Mouse (Mus musculus) c-Kit-positive CD71-negative TER-119-negative erythroid progenitor cells, embryonic 14.5 days (primary cell): Measurements from ENCODE around the gene Mep1a.
A peak's percentile ranks its signal among the peaks of the same experiment; 100 is the strongest.
"Not testable (repeated sequence)": the region's sequence is repeated elsewhere in the genome, so short reads cannot be mapped to it uniquely, and the experiment has no call there.

ENCODE experiments used
- DNase-seq: peaks from one replicate; pipeline ENCODE4 v3.0.0-alpha.2; 2013; ENCODE audit warnings: low read depth

The Mep1a gene

GRCm38 (mm10) chr17:43502592-43502991, at the start of gene Mep1a:
Mep1a (minus strand) TSS chr17:43502812.
- no peak for DNase-seq

- no peak for DNase-seq
Observed at GRCm38 (mm10) chr17:43551122-43551630, 48.6 kb upstream of the Mep1a start.

- no peak for DNase-seq
Observed at GRCm38 (mm10) chr17:43544040-43544439, 41.4 kb upstream of the Mep1a start.

GRCm38 (mm10) chr17:43543539-43543938, 40.9 kb upstream of the Mep1a start, which contains the start of gene Ankrd66:
Ankrd66 (minus strand) TSS chr17:43543639.
- DNase-seq = no peak

- DNase-seq = no peak
Observed at GRCm38 (mm10) chr17:43538767-43539166, 36.2 kb upstream of the Mep1a start.

- not testable (repeated sequence) for DNase-seq
Observed at GRCm38 (mm10) chr17:43536841-43537240, 34.2 kb upstream of the Mep1a start.

- no peak for DNase-seq
Observed at GRCm38 (mm10) chr17:43534362-43535222, 32.0 kb upstream of the Mep1a start.

- no peak for DNase-seq
Observed at GRCm38 (mm10) chr17:43531192-43531591, 28.6 kb upstream of the Mep1a start.

- no peak for DNase-seq
Observed at GRCm38 (mm10) chr17:43530507-43530906, 27.9 kb upstream of the Mep1a start.

GRCm38 (mm10) chr17:43520166-43520565, 17.6 kb upstream of the Mep1a start:
- DNase-seq = no peak

GRCm38 (mm10) chr17:43518644-43519409, 16.2 kb upstream of the Mep1a start:
- DNase-seq = peak; percentile 66

GRCm38 (mm10) chr17:43510782-43511181, 8.2 kb upstream of the Mep1a start:
- no peak for DNase-seq

GRCm38 (mm10) chr17:43504594-43504934, 2.0 kb upstream of the Mep1a start:
- no peak for DNase-seq

GRCm38 (mm10) chr17:43503861-43504593, 1.4 kb upstream of the Mep1a start:
- DNase-seq = no peak

- DNase-seq = no peak
Observed at GRCm38 (mm10) chr17:43501631-43502030, 981 bp downstream of the Mep1a start.

- peak; percentile 25 for DNase-seq
Observed at GRCm38 (mm10) chr17:43501223-43501622, 1.4 kb downstream of the Mep1a start.

GRCm38 (mm10) chr17:43500513-43500912, 2.1 kb downstream of the Mep1a start:
- no peak for DNase-seq

GRCm38 (mm10) chr17:43497521-43497920, 5.1 kb downstream of the Mep1a start:
- no peak for DNase-seq

GRCm38 (mm10) chr17:43495502-43495901, 7.1 kb downstream of the Mep1a start:
- no peak for DNase-seq

GRCm38 (mm10) chr17:43490371-43490770, 12.2 kb downstream of the Mep1a start:
- not testable (repeated sequence) for DNase-seq

GRCm38 (mm10) chr17:43488439-43489151, 14.0 kb downstream of the Mep1a start:
- DNase-seq = no peak

- no peak for DNase-seq
Observed at GRCm38 (mm10) chr17:43485982-43486381, 16.6 kb downstream of the Mep1a start.
